Mouse (Mus musculus) mouse trophoblast stem cell (cell line): ENCODE data around the gene Ep300.

Source experiments
- in situ Hi-C, 2 experiments: fragments of 300-500 bp; cut with MseI, MboI; formaldehyde crosslinking; loops; 2 replicates in 1 of 2; 3 replicates in 1 of 2; pipeline ENCODE4 v1.15.1; 2025

Ep300 gene

GRCm38 (mm10) chr15:81584913-81585745 lies at the start of gene Ep300:
Ep300 (plus strand) TSS chr15:81585351.
- in situ Hi-C loops: no loop called here

DNA sequence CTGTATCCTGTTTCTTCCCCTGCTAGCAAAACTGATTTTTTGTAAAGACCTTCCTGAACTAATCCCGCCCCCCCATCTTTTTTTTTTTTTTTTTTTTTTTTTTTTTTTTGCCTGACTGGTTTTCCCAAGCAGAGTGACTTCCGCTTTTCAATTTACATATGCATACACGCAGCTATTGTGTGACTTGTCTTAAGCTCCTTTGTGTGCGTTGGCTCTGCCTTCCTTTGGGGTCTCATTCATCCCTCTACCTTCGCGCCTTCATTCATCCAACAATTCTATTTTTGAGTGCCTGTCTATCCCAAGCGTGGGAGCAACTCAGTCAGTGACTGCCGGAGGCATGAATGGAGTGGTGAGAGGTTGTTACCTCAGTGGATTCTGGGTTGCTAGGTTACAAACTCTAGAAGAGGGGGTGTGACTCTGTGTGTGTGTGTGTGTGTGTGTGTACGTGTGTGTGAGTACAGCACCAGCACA lies 49.2 kb upstream of the Ep300 start:
- in situ Hi-C loops: no loop called here

DNA sequence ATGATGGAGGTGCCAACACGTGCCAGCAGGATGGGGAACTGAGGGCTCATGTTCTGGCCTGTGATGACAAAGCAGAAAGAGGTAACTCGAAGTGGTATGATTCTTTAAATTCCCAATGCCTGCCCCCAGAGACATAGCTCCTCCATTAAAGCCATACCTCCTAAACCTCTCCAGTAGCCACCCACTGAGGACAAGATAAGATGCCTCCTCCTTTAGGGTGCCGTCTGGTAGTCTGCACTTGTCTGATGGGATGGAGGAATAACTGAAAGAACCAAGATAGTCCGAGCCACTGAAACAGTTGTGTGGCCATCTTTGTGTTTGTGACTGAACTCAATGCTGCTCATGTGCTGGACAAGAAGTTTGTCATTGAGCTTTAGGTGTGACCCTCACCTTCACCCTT lies 47.0 kb upstream of the Ep300 start:
- in situ Hi-C loops: no loop called here

- in situ Hi-C loops: no loop called here
These were observed 45.6 kb upstream of the Ep300 start for GRCm38 (mm10) chr15:81539560-81539959.

DNA sequence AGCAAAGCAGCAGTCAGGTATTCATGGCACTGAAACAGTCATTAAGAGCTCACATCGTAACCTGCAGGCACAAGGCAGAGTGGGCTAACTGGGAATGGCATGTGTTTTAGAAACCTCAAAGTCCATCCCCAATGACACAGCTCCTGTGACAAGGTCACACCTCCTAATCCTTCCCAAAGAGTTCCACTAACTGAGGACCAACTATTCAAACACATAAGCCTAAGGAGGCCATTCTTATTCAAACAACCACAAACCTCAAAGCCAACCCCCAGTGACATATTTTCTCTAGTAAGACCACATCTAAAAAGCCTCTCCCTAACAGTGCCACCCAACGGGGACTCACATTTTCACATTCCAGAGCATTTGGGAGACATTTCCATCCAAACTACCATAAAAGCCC lies 40.2 kb upstream of the Ep300 start:
- in situ Hi-C loops: no loop called here

DNA sequence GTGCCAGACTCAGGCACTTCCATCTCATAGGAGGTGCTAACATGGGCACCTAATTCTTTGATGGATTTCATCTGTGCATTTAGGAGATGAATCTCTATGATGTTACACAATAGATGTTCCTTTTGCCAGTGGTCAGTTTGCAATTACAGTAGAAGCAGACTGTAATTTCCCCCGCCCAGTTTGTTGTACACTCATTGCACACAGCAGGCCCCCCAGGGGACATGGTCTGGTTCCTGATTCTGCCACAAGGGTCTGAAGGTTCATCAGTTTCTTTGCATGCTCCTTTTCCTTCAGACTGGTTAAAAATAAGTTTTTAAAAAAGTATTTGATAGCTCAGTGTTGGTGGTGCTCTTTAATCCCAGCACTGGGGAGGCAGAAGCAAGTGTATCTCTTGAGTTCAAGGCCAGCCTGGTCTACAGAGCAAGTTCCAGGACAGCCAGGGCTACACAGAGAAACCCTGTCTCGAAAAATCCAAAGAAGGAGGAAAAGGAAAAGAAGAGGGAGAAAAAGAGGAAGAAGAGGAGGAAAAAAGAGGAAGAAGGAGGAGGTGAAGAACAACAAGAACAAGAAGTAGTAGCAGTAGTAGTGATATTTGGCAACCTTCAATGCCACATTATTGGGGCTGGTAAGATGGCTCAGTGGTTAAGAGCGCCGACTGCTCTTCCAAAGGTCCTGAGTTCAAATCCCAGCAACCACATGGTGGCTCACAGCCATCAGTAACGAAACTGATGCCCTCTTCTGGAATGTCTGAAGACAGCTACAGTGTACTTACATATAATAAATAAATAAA lies 39.6 kb upstream of the Ep300 start:
- in situ Hi-C loops: no loop called here

- in situ Hi-C loops: no loop called here
These were observed 31.7 kb upstream of the Ep300 start for GRCm38 (mm10) chr15:81553455-81553854.

DNA sequence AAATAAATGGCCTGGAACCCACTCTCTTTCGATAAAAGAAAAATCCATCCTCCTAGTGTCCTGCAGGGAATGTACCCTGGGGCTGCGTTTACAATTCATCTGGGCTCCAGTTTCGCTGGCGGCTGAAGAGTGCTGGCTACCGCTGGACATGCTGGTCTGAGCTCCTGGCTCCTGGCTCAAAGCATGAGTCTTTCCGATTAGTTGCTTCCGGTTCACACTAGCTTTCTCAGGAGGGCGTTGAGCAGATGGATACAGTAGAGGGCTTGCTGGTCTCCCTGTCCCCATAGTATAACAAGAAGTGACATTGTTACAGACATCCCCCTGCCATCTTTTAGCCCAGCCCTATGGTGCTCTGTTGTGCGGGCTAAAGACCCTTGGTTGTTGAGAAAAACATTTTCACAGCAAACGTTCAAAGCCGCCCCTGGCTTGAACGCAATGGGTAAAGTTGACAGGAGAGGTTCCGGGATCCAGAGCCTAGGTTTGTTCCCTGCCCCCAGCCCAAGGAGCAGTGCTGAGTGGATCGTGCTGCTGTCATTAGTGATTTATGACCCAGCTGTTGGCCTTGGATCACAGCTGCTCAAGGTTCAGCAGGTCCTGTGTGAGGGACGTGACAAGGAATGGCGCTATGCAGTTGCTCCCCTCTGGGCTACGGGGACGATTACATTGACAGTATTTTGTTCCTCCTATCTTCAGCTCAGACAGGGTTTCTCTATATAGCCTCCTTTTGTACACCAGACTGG lies 30.4 kb upstream of the Ep300 start:
- in situ Hi-C loops: no loop called here

GRCm38 (mm10) chr15:81555986-81556385 lies 29.2 kb upstream of the Ep300 start:
- in situ Hi-C loops: no loop called here

DNA sequence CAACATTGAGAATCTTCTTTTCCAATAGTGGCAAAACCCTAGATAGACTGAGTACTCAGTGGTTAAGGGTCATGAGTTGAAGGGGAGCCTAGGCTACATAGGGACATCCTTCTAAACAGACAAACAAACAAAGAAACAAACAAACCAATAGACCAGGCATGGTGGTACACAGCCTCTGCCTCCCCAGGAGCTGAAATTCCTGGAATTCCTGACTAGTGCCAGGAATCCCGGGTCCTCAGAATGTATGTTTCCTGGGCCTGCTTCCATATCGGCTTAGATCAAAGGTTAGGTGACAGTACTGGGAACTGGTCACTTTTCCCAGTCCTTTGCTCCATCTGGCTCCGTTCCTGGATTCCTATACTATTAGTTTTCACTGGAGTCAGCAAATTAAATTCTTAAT lies 23.6 kb upstream of the Ep300 start:
- in situ Hi-C loops: no loop called here

DNA sequence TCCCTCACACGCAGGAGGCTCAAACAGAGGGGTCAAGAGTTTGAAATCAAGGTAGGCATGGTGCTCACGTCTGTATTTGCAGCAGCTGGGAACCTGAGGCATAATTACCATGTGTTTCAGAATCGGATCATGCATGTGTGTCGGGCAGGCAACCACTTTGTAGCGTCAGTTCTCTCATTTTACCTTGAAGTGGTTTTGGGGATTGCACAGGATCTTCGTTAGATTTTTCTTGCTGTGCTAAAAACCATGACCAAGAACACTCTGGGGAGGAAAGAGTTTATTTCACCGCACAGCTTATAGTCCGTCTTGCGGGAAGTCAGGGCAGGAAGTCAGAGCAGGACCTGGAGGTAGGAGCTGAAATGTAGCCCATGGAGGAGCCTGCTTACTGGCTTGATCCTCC lies 23.2 kb upstream of the Ep300 start:
- in situ Hi-C loops: no loop called here

DNA sequence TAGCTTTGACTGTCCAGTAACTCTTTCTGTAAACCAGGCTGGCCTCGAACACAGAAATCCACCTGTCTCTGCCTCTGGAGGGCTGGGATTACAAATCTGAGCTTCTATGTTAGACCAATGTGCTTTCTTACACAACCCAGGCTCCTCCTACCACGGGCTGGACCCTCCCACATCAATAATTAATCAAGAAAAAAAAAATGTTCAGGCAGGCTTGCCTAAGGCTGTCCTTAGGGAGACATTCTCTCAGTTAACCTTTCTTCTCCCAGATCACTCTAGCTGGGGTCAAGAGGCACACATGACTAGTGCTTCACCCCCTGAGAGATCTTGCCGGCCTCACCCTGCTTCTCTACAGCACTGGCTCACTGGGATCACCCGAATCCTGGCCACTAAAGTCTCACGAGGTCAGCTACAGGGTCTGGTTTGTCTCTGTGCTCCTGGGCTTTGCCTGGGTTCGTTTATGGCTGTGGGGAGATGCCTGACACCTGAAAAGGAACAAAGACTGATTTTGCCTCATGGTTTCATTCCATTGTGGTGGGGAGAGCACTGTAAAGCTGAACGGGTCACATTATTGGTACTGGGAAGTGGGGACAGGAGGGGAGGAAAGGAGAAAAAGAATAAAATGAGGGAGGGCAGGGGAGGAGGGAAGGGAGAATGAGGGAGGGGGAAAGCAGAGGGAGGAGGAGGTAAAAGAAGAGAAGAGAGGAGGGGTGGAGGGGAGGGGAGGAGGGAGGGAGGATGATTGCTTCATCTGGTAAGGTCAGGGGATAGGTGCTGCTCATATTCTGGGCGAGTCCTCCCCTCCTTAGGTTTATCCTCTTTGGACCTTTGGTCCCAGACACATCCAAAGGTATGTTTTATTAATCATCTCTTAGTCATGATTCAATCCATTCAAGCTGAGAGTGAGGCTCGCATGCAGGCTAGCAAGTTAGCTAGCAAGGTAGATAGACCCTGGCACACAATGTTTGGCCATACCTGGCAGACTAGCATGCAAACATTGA lies 22.4 kb upstream of the Ep300 start:
- in situ Hi-C loops: no loop called here

GRCm38 (mm10) chr15:81568093-81568492 lies 17.1 kb upstream of the Ep300 start:
- in situ Hi-C loops: no loop called here

DNA sequence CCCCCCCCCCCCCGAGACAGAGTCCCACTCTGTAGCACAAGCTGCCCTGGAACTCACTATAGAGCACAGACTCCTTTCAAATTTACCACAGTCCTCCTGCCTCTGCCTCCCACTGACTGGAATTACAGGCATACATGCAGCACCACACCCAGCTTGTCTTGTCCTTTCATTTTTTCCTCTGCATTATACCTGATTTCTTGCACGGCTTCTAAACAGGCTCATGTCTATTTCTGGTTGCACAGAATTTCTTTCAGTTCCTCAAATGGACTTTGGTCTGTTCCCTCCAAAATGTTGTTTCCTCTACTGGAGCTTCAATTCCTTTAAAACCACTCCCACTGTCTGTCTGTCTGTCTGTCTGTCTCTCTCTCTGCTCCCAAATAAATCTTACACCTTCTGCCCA lies 16.6 kb upstream of the Ep300 start:
- in situ Hi-C loops: no loop called here

GRCm38 (mm10) chr15:81576961-81577360 lies 8.2 kb upstream of the Ep300 start:
- in situ Hi-C loops: no loop called here

GRCm38 (mm10) chr15:81577743-81578165 lies 7.4 kb upstream of the Ep300 start:
- in situ Hi-C loops: no loop called here

DNA sequence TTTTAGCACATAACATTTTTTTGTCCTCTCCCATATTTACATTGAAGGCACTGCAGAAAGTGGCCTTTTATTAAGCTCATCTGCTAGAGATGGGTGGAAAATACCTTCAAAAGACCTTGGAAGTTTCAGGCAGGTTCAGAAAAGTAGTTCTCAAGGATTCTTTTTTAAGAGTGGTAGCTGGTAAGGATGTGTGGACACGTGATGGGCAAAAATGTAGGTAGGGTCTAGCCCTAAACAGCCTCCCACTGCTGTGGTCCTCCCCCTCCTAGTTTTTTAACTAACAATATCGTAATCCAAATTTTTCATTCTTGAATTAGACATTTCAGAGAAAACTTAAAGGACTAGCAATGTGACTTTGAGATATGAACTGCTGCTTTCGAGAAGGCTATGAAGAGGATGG lies 685 bp upstream of the Ep300 start:
- in situ Hi-C loops: no loop called here

DNA sequence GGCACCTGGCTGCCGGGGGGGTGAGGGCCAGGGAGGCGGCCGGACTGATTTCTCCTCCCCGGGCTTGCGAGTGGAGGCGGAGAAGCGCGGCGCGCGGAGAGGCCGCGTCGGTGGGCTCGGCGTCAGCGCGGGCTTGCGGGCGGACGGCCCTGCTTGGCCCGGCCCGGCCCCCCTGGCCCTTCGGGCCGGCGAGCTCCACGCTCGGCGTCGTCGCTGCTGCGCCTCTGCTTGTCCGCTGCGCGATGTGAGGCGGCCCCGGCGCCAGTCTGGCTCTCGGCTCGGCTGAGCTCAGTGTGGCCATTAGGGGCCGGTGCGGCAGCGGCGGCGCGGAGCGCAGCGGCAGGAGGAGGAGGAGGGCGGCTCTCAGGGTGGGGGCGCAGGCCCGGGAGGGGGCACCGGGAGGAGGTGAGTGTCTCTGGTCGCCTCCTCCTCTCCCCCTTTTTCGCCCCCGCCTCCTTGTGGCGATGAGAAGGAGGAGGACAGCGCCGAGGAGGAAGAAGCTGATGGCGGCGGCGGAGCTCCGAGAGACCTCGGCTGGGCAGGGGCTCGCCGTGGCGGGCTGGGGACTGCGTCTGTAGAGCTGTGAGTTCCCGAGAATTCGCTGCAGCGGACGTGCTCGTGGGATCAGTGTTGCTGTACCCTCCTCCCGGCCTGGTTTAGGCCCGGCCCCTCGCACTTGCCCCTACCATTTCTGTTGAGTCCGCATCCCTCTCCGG lies 753 bp downstream of the Ep300 start:
- in situ Hi-C loops: no loop called here

DNA sequence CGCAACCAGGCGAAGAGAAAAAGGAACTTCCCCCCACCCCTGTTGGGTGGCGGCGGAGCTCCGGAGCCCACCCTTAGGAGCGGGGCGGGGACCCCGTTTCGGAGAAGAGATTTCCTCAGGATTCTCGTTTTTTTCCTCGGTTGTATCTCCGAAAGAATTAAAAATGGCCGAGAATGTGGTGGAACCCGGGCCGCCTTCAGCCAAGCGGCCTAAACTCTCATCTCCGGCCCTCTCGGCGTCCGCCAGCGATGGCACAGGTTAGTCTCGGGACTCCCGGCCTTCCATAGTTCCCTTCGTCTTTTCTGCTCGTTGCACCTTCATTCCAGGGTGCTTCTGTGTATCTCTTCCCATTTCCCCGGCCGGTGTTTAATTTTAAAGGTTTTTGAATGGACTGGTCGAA lies 1.3 kb downstream of the Ep300 start:
- in situ Hi-C loops: no loop called here

DNA sequence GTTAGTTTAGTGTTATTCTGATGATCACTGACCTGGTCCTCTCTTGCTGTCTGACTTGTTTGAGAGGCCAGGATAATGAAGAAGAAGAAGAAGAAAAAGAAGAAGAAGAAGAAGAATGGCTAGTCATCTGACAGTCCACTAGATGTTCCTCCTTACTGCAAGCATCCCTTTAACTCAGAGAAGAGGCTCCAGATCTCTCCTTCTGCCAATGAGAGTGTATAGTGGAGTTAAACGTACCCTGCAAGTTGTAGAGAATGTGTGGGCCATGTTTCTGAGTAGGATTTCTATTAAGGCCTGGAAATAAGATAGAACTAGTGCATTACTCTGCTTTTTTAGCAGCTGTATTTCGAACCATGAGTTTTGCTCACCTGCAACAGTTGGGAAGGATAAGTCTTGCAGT lies 2.5 kb downstream of the Ep300 start:
- in situ Hi-C loops: no loop called here
